Mouse (Mus musculus) gastrocnemius, adult 8-10 months (tissue): ENCODE measurements around the gene Ube2t. TPM values are rescaled to one million over a fixed set of nuclear protein-coding genes. Genes with fewer than 3 reads are reported as not detected.

Source experiments
- DNase-seq, 2 experiments: peaks; one replicate each; pipeline ENCODE4 v3.0.0; 2022; ENCODE audit warnings: low spot score in 2 of 2
- total RNA-seq, 4 experiments: library from RNA; stranded (reverse); gene quantifications; 2 replicates each; pipeline ENCODE4 v1.2.4; 2022

Gene Ube2t
- total RNA-seq, 4 experiments from 2014 or later = 3.6 to 9.1 (median 6.4) TPM

GRCm38 (mm10) chr1:134995437-134995836 is 33.1 kb downstream of the Ube2t start:
- DNase-seq = no peak

GRCm38 (mm10) chr1:134995954-134996353 is 33.6 kb downstream of the Ube2t start:
- DNase-seq = no peak

- no peak for DNase-seq
Observed at GRCm38 (mm10) chr1:134996471-134996870, 34.1 kb downstream of the Ube2t start.

- no peak for DNase-seq
Observed at GRCm38 (mm10) chr1:134997568-134997967, 35.2 kb downstream of the Ube2t start.

- no peak for DNase-seq
Observed at GRCm38 (mm10) chr1:134998231-134998630, 35.9 kb downstream of the Ube2t start.

GRCm38 (mm10) chr1:135000527-135000926 is 38.2 kb downstream of the Ube2t start:
- DNase-seq = no peak

GRCm38 (mm10) chr1:135003346-135003745 is 41.0 kb downstream of the Ube2t start:
- no peak for DNase-seq

- no peak for DNase-seq
Observed at GRCm38 (mm10) chr1:135005696-135006095, 43.3 kb downstream of the Ube2t start.

- DNase-seq = no peak
Observed at GRCm38 (mm10) chr1:135009833-135010232, 47.5 kb downstream of the Ube2t start.

- no peak for DNase-seq
Observed at GRCm38 (mm10) chr1:135011912-135012311, 49.5 kb downstream of the Ube2t start.

- DNase-seq = no peak
Observed at GRCm38 (mm10) chr1:135012472-135012871, 50.1 kb downstream of the Ube2t start.

GRCm38 (mm10) chr1:135014921-135015445 is 52.6 kb downstream of the Ube2t start:
- DNase-seq = no peak

GRCm38 (mm10) chr1:135016907-135017655 is 54.7 kb downstream of the Ube2t start:
- DNase-seq = no peak

- peak in 1 of 2 experiments; percentile 11 for DNase-seq
Observed at GRCm38 (mm10) chr1:135017656-135018015, 55.3 kb downstream of the Ube2t start.

- no peak for DNase-seq
Observed at GRCm38 (mm10) chr1:135019087-135019774, 56.9 kb downstream of the Ube2t start.

GRCm38 (mm10) chr1:135019775-135020167 is 57.4 kb downstream of the Ube2t start:
- no peak for DNase-seq

- DNase-seq = no peak
Observed at GRCm38 (mm10) chr1:135020281-135020940, 58.0 kb downstream of the Ube2t start.

GRCm38 (mm10) chr1:135020970-135021369 is 58.6 kb downstream of the Ube2t start:
- no peak for DNase-seq

- no peak for DNase-seq
Observed at GRCm38 (mm10) chr1:135021936-135022335, 59.6 kb downstream of the Ube2t start.

GRCm38 (mm10) chr1:135023583-135023982 is 61.2 kb downstream of the Ube2t start:
- no peak for DNase-seq
